Mouse (Mus musculus) right cerebral cortex, postnatal 4 days (tissue): ENCODE data around the gene Gnb2.

Source experiments
- DNase-seq: peaks from one replicate; pipeline ENCODE4 v3.0.0-alpha.2; 2022

Gene Gnb2

GRCm38 (mm10) chr5:137533117-137533827 lies at the start of gene Gnb2, which contains the start of gene Epo:
TSS of gene Gnb2 (minus strand) at chr5:137533510.
TSS of gene Epo (minus strand) at chr5:137533242.
- peak; percentile 97 for DNase-seq

DNA sequence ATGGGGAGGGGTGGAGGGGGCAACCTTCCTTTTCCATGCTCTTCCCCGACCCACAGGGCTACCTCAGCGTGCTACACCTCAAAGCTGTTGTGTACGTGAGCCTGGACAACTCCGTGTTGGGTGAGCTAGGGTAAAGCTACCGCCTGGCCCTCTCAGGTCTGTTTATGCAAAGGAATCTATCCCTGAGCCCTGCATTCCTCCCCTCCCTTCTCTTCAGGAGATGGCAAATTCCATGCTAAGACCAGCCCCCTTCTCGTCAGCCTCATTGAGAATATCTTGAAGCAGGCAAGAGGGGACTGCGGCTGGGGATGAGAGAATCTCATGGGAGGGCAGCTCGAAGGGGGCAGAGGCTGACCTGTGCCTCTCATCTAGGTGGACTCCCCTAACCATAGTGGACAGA lies 49.4 kb upstream of the Gnb2 start:
- no peak for DNase-seq

GRCm38 (mm10) chr5:137580246-137580645 lies 46.9 kb upstream of the Gnb2 start:
- no peak for DNase-seq

DNA sequence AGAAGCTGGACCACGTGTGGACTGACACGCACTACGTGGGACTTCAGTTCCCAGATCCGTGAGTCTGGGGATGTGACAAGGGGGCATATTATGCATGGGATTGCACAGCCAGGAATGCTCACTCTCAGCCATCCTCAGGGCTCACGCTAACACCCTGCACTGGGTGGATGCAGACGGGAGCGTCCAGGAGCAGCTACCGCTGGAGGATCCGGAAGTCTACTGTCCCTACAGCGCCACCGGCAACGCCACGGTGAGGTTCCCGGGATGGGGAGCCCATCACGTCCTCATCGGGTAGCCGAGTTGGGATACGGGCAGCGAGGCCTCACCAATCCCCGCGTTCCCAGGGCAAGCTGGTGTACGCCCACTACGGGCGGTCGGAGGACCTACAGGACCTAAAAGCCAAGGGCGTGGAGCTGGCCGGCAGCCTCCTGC lies 41.2 kb upstream of the Gnb2 start:
- peak; percentile 49 for DNase-seq

GRCm38 (mm10) chr5:137570691-137571586 lies 37.6 kb upstream of the Gnb2 start:
- DNase-seq = no peak

GRCm38 (mm10) chr5:137570181-137570580 lies 36.9 kb upstream of the Gnb2 start:
- DNase-seq = no peak

DNA sequence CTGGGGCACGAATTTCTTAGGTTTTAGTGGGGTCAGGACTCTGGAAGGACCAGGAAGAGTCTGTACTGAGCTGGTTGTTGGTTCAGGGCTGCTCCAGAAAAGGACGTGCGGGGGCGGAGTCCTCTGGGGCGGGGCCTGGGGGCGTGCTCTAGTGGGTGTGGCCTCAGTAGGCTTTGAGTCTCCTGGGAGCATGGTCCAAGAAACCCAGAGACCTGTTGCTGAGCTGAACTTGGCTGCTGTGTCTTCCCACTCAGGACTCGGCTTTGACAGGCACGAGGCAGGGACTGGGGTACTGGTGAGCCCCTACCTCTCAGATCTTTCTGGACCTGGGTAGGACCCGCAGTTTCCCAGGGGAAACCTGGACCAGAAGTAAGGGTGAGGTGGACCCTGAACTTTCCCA lies 36.4 kb upstream of the Gnb2 start, which contains the start of gene Tfr2:
Gene Tfr2, plus strand, starts transcription at position 176 of the 400 bp plus-strand sequence.
- DNase-seq = no peak

DNA sequence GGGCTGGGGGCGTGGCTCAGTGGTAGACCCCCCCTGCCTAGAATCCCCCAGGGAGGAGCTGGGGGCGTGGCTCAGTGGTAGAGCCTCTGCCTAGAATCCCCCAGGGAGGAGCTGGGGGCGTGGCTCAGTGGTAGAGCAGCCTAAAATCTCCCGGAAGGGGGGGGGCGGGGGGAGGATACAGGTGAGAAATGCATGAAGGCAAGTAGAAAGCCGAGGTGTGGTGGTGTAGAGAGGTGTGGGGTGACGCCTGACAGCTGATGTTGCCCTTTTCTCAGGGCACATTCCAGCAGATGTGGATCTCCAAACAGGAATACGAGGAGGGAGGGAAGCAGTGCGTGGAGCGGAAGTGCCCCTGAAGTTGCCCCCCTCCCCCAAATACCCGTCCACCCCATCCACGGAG lies 35.7 kb upstream of the Gnb2 start:
- DNase-seq = no peak

DNA sequence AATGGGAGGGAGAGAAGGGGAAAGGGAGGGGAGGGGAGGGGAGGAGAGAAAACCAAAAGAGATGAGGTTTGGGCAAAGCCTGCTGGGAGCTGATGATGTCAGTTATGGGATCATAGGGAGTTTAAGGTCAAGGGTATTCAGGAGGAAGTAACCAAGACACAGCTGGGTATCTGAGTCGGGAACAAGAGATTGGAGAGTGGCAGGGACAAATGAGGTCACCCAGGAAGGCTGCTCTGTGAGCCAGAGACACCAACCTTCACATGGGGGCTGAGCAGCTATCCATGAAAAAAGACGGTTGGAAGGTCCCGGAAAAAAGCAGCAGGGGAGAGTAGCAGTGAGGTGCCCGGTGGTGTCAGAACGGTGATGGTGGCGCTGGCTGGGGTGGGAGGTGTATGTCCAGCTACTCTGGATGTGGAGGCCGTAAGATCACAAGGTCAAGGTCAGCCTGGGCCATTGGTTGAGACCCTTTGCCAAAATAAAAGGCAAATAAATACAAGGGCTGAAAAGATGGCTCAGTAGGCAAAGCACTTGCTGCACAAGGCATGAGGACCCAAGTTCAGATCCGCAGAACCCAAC lies 35.0 kb upstream of the Gnb2 start:
- DNase-seq = no peak

DNA sequence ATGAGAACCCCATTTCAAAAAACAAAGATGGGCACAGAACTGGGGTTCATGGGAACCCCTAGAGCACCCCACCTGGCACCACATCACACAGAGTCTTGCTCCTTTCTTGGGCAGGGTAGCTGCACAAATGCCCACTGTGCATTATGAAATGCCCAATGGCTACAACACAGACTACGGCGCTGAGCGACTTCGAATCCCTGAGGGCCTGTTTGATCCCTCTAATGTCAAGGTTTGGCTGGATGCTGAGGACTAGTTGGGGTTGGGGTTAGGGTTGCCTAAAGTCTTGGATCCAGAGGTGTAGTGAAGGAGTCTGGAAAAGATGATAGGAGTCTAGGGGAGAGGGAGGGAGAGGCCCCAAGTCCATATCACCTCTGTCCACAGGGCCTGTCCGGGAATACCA lies 33.1 kb upstream of the Gnb2 start:
- DNase-seq = no peak

- no peak for DNase-seq
Observed at GRCm38 (mm10) chr5:137565744-137566143, 32.4 kb upstream of the Gnb2 start.

DNA sequence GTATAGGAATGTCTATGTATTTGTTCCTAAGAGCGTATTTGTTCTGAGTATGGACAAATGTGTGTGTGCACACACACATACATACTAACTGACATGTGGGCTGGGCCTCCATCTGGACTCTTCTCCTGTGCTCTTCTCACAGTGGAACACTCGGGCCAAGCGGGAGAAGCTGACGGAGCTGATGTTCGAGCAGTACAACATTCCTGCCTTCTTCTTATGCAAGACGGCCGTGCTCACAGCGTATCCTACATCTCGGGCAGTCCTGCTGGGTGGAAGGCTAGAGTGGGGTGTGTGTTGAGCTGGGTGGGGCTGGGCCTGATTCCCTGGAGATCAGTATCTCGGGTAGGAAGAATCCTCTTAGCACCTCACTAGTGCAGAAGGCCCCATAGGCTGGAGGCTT lies 29.7 kb upstream of the Gnb2 start:
- DNase-seq = no peak

DNA sequence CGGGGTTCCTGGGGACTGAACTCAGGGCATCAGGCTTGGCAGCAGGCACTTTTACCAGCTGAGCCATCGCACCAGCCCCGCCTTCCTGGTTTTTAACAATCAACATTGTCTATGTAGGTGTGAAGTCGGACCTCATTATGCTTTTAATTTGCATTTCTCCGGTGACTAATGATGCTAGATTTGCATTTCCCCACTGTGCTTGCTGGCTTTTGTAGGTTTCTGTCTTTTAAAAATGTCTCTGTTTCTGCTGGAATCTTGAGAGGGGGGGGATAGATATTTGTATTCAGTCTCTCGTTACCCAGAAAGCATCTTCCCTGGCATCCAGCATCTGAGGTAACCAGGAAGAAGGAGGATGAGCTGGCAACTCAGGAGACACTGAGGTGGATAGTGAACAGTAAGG lies 28.2 kb upstream of the Gnb2 start:
- DNase-seq = no peak

- no peak for DNase-seq
Observed at GRCm38 (mm10) chr5:137553898-137554297, 20.6 kb upstream of the Gnb2 start.

DNA sequence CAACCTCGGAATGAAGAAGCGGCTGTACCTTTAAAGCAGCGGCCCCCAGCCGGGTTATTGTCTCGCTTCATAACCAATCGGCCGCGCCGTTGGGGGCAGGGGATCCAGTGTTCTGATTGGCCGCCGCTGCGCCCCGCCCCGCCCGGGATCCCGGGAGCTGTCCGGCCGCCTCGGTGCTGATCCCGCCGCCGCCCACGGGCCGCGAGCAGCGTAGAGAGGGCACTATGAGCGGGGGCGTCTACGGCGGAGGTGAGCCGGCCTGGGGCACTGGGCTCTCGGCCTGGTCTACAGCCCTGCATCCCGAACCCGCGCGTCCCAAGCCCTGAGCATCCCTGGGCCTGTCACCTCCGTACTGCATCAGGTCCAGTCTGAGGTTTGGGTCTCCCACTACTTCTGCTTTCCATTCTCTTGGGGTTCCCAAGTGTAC lies 20.1 kb upstream of the Gnb2 start, which contains the start of gene Actl6b:
Gene Actl6b, plus strand, starts transcription at position 107 of the 427 bp plus-strand sequence.
- peak; percentile 93 for DNase-seq

GRCm38 (mm10) chr5:137553000-137553399 lies 19.7 kb upstream of the Gnb2 start:
- no peak for DNase-seq

DNA sequence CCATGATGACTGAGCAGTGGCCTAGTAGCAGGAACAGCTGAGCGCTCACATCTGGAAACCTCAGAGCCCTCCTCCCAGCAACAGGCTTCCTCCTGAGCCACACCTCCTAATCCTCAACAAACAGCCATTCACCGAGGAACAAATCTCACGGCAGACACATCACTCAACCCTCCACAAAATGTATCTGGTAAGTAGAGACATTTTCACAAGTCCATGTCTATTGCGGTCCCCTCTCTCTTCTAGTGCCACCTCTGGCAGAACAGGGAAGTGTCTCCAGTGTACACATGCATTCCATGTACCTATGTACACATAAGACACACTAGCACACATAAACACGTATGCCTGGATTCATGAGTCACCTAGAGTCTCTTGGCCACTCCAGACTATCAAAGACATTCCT lies 17.8 kb upstream of the Gnb2 start:
- no peak for DNase-seq

GRCm38 (mm10) chr5:137549840-137550239 lies 16.5 kb upstream of the Gnb2 start:
- DNase-seq = no peak

DNA sequence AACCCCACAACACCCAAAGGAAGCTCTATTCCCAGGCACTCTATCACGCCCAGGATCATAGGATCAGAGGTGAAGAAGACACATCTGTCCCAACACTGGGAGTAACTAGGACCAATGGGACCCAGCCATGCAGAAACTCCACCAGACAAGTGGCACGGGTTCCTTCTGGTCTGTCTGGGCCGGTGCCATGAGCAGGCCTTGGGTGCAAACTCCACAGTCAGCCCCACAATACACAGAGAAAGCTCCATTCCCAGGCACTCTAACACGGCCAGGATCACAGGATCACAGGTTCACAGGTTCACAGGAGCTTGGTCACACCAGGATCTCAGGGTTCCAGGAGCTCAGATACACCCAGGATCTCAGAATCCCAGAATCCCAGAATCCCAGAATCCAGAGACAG lies 12.3 kb upstream of the Gnb2 start:
- no peak for DNase-seq

GRCm38 (mm10) chr5:137544926-137545325 lies 11.6 kb upstream of the Gnb2 start:
- no peak for DNase-seq

GRCm38 (mm10) chr5:137541768-137542540 lies 8.6 kb upstream of the Gnb2 start:
- DNase-seq = no peak

- DNase-seq = no peak
Observed at GRCm38 (mm10) chr5:137540991-137541390, 7.7 kb upstream of the Gnb2 start.
